Mouse (Mus musculus) hindbrain, embryonic 12.5 days (tissue): Measurements from ENCODE around the gene D10Jhu81e. TPM values are rescaled to one million over a fixed set of nuclear protein-coding genes. Genes with fewer than 3 reads are reported as not detected.
"Not testable (repeated sequence)": the region's sequence is repeated elsewhere in the genome, so short reads cannot be mapped to it uniquely, and the experiment has no call there.

Experiments used
- ATAC-seq: fragments of 200-750 bp; cut with Nextera tagmentation; 2 replicates; pipeline ENCODE4 v1.8.0; 2017; ENCODE audit warnings: moderate TSS enrichment; ENCODE audit not compliant: low FRiP score
- H3K27ac ChIP-seq: fragments of 300-500 bp; sonication (generic); 2 replicates; pipeline ENCODE4 v1.5.1; 2016; ENCODE audit warnings: mild to moderate bottlenecking
- H3K27me3 ChIP-seq: fragments of 300-500 bp; sonication (generic); 2 replicates; pipeline ENCODE4 v1.6.1; 2016; ENCODE audit warnings: mild to moderate bottlenecking
- H3K36me3 ChIP-seq: fragments of 300-500 bp; sonication (generic); 2 replicates; pipeline ENCODE4 v1.6.1; 2016; ENCODE audit warnings: mild to moderate bottlenecking
- H3K4me1 ChIP-seq: fragments of 300-500 bp; sonication (generic); 2 replicates; pipeline ENCODE4 v1.6.1; 2016
- H3K4me2 ChIP-seq: fragments of 300-500 bp; sonication (generic); replicated peaks from 2 replicates; pipeline ENCODE4 v1.6.1; 2016; ENCODE audit warnings: mild to moderate bottlenecking
- H3K4me3 ChIP-seq: fragments of 300-500 bp; sonication (generic); 2 replicates; pipeline ENCODE4 v1.5.1; 2016; ENCODE audit warnings: mild to moderate bottlenecking
- H3K9ac ChIP-seq: fragments of 300-500 bp; sonication (generic); 2 replicates; pipeline ENCODE4 v1.6.1; 2016; ENCODE audit warnings: mild to moderate bottlenecking, moderate library complexity
- H3K9me3 ChIP-seq: fragments of 300-500 bp; sonication (generic); replicated peaks from 2 replicates; pipeline ENCODE4 v1.6.1; 2016; ENCODE audit warnings: mild to moderate bottlenecking
- WGBS: fragments of 180-500 bp; shearing (Covaris S2); methylation state at CpG from one replicate; pipeline ENCODE4 v1.1.7; 2016; 5-methylcytosine and 5-hydroxymethylcytosine counted together
- polyA plus RNA-seq: library from polyadenylated mRNA; unstranded; fragments of >200 nt; fragmentation: Nextera tagmentation; extraction: Ambion mirVana; gene quantifications from 2 replicates; pipeline ENCODE4 v1.2.1, GENCODE M21; 2016

D10Jhu81e gene
- polyA plus RNA-seq, 1 experiment from 2014 or later = 24.4 TPM

- not testable (repeated sequence) for ATAC-seq, H3K36me3 ChIP-seq
- 74% methylated on average over 6 of the region's 6 CpGs for WGBS
These were observed 45.4 kb downstream of the D10Jhu81e start for GRCm38 (mm10) chr10:78124137-78124536.

GRCm38 (mm10) chr10:78119422-78119821 is 50.2 kb downstream of the D10Jhu81e start:
- Histone ChIP-seq H3K9ac (no peak overlapping the region), H3K27me3 (no peaks in the 10 kb centered on the region), H3K4me1 (no peaks in the 10 kb centered on the region), H3K4me2 (no peak overlapping the region), H3K9me3 (no peaks in the 10 kb centered on the region), H3K36me3 (no peaks in the 10 kb centered on the region), H3K4me3 (no peak overlapping the region), H3K27ac (no peak overlapping the region)
- ATAC-seq = no peak
- 89% methylated on average over 4 of the region's 4 CpGs for WGBS

More at GRCm38 (mm10) chr10:78124137-78124536, 45.4 kb downstream of the D10Jhu81e start:
- not testable (repeated sequence) for H3K9ac ChIP-seq, H3K4me1 ChIP-seq, H3K4me3 ChIP-seq, H3K27me3 ChIP-seq, H3K27ac ChIP-seq, H3K9me3 ChIP-seq, H3K4me2 ChIP-seq

- Histone ChIP-seq H3K27me3 (no peaks in the 10 kb centered on the region), H3K9ac (no peak overlapping the region), H3K9me3 (no peaks in the 10 kb centered on the region), H3K4me1 (no peaks in the 10 kb centered on the region), H3K4me3 (no peak overlapping the region), H3K36me3 (no peaks in the 10 kb centered on the region), H3K4me2 (no peak overlapping the region), H3K27ac (no peak overlapping the region)
- 87% methylated on average over 2 of the region's 2 CpGs for WGBS
- no peak for ATAC-seq
These were observed 54.4 kb downstream of the D10Jhu81e start for GRCm38 (mm10) chr10:78115153-78115552.

GRCm38 (mm10) chr10:78114521-78115092 is 55.0 kb downstream of the D10Jhu81e start:
- WGBS = 56% methylated on average over 4 of the region's 4 CpGs
- no peak overlapping the region for H3K4me2 ChIP-seq
- no peak overlapping the region for H3K4me3 ChIP-seq
- no peak overlapping the region for H3K9ac ChIP-seq
- H3K9me3 ChIP-seq = no peaks in the 10 kb centered on the region
- ATAC-seq = no peak
- no peaks in the 10 kb centered on the region for H3K27me3 ChIP-seq
- H3K4me1 ChIP-seq = no peaks in the 10 kb centered on the region
- H3K36me3 ChIP-seq = no peaks in the 10 kb centered on the region
- no peak overlapping the region for H3K27ac ChIP-seq

Other genes with a start within 250 kb of the D10Jhu81e start
- 1.3 and 1.4 TPM in 2 replicates for gene Trpm2, start 199.2 kb downstream of the D10Jhu81e start, polyA plus RNA-seq
- gene 1810043G02Rik, start 191.3 kb downstream of the D10Jhu81e start, polyA plus RNA-seq = 33.8 and 34.8 TPM in 2 replicates
- gene Pfkl, start 159.7 kb downstream of the D10Jhu81e start, polyA plus RNA-seq = 118 and 132 TPM in 2 replicates
- 0.48 TPM in 1 of 2 replicates, not detected in the other for gene Dnmt3l, start 127.8 kb downstream of the D10Jhu81e start, polyA plus RNA-seq
- 0.20 and 0.23 TPM in 2 replicates for gene Aire, start 126.2 kb downstream of the D10Jhu81e start, polyA plus RNA-seq
- gene Icosl, start 100.5 kb downstream of the D10Jhu81e start, polyA plus RNA-seq = 1.2 and 1.8 TPM in 2 replicates
- 20.9 and 21.2 TPM in 2 replicates for gene Pwp2, start 15.4 kb upstream of the D10Jhu81e start, polyA plus RNA-seq
- 23.4 and 26.0 TPM in 2 replicates for gene Trappc10, start 74.9 kb upstream of the D10Jhu81e start, polyA plus RNA-seq
- gene Agpat3, start 182.7 kb upstream of the D10Jhu81e start, polyA plus RNA-seq = 59.2 and 59.7 TPM in 2 replicates
- gene Rrp1, start 243.3 kb upstream of the D10Jhu81e start, polyA plus RNA-seq = 339 and 343 TPM in 2 replicates